Mouse (Mus musculus) right cerebral cortex, postnatal 4 days (tissue): ENCODE data around the gene Adamtsl2.
A peak's percentile ranks its signal among the peaks of the same experiment; 100 is the strongest.

ENCODE experiments used
- DNase-seq: peaks from one replicate; pipeline ENCODE4 v3.0.0-alpha.2; 2022

Gene Adamtsl2

GRCm38 (mm10) chr2:27077655-27078244, 1.4 kb upstream of the Adamtsl2 start:
- no peak for DNase-seq

GRCm38 (mm10) chr2:27078312-27078711, 867 bp upstream of the Adamtsl2 start:
- DNase-seq = no peak

GRCm38 (mm10) chr2:27079649-27080048, 470 bp downstream of the Adamtsl2 start:
- DNase-seq = no peak

GRCm38 (mm10) chr2:27083761-27084475, 4.7 kb downstream of the Adamtsl2 start:
- DNase-seq = no peak

- DNase-seq = no peak
Observed at GRCm38 (mm10) chr2:27084963-27085362, 5.8 kb downstream of the Adamtsl2 start.

GRCm38 (mm10) chr2:27085801-27086200, 6.6 kb downstream of the Adamtsl2 start:
- peak; percentile 48 for DNase-seq

GRCm38 (mm10) chr2:27086483-27087010, 7.4 kb downstream of the Adamtsl2 start:
- DNase-seq = no peak

GRCm38 (mm10) chr2:27087581-27087980, 8.4 kb downstream of the Adamtsl2 start:
- no peak for DNase-seq

GRCm38 (mm10) chr2:27088071-27088644, 9.0 kb downstream of the Adamtsl2 start:
- DNase-seq = no peak

- no peak for DNase-seq
Observed at GRCm38 (mm10) chr2:27088700-27089099, 9.5 kb downstream of the Adamtsl2 start.

GRCm38 (mm10) chr2:27089238-27089637, 10.1 kb downstream of the Adamtsl2 start:
- no peak for DNase-seq

GRCm38 (mm10) chr2:27095178-27095577, 16.0 kb downstream of the Adamtsl2 start:
- DNase-seq = no peak

- DNase-seq = no peak
Observed at GRCm38 (mm10) chr2:27096341-27096981, 17.3 kb downstream of the Adamtsl2 start.

- DNase-seq = no peak
Observed at GRCm38 (mm10) chr2:27097241-27097656, 18.1 kb downstream of the Adamtsl2 start.

GRCm38 (mm10) chr2:27097776-27098175, 18.6 kb downstream of the Adamtsl2 start:
- no peak for DNase-seq

- peak; percentile 42 for DNase-seq
Observed at GRCm38 (mm10) chr2:27103554-27103953, 24.4 kb downstream of the Adamtsl2 start.

- DNase-seq = no peak
Observed at GRCm38 (mm10) chr2:27106816-27107215, 27.6 kb downstream of the Adamtsl2 start.

- DNase-seq = no peak
Observed at GRCm38 (mm10) chr2:27108144-27108543, 29.0 kb downstream of the Adamtsl2 start.

GRCm38 (mm10) chr2:27109052-27109451, 29.9 kb downstream of the Adamtsl2 start:
- no peak for DNase-seq

- DNase-seq = no peak
Observed at GRCm38 (mm10) chr2:27112585-27112984, 33.4 kb downstream of the Adamtsl2 start.

GRCm38 (mm10) chr2:27114169-27114568, 35.0 kb downstream of the Adamtsl2 start:
- no peak for DNase-seq

GRCm38 (mm10) chr2:27118452-27118851, 39.3 kb downstream of the Adamtsl2 start:
- no peak for DNase-seq

GRCm38 (mm10) chr2:27119766-27120165, 40.6 kb downstream of the Adamtsl2 start:
- no peak for DNase-seq
